25 mouse cellular contexts compared by ENCODE assay signal in the genomic region with DNA sequence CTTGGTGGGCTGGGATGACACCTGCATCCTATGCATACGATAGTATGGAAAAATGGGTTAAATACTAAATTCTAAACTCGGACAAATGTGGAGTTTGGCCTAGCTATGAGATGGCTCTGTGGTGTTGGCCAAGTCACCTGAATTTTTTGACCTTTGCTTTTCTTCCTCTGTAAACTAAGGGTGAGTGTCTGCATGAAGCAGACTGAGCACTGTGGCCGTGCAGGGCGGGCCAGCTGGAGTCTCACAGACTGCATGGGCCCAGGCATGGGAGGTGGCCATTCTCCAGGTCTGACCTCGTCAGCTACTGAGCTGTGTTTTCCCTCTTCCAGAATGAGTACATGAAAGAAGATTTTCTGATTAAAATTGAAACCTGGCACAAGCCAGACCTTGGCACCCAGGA. TPM values are rescaled to one million over a fixed set of nuclear protein-coding genes. Genes with fewer than 3 reads are reported as not detected.
DNase-seq lines count a peak whose midpoint lies in the region; ATAC-seq lines count a peak whose summit lies in the region.
"Had no signal": no experiment of that assay in that cellular context is flagged by ENCODE, and none has a peak within 500 bp of the region (broad histone marks: within the 10 kb centered on the region; RNA-seq: fewer than 3 reads in every experiment).

No protein-coding gene starts in this region.

- peak; percentile 38 for DNase-seq in kidney, adult 18-20 months
- DNase-seq in kidney, adult 9 months: peak; percentile 71
- DNase-seq in kidney, postnatal 4 days: no peak
- peak; percentile 41 to 69 for DNase-seq in kidney, postnatal 25 days
- peak; percentile 43 for DNase-seq in yolk sac, embryonic 10.5 days (ENCODE audit: low spot score)
- DNase-seq in cerebellum, adult 11-12 months: no peak
- DNase-seq: adrenal gland, adult 8-10 months; adrenal gland, postnatal 25 days; cerebellum, adult 18-20 months; cerebellum, adult 9-10 months; cerebellum, postnatal 14 days; gastrocnemius, postnatal 10 days; gastrocnemius, postnatal 36 days; heart, adult 2 months; heart, postnatal 14 days; heart, postnatal 4 days had no signal

- WGBS in kidney, embryonic 14.5 days: 91% methylated on average over 5 of the region's 5 CpGs

- ATAC-seq in kidney, embryonic 14.5 days (ENCODE audit: low FRiP score, low TSS enrichment): no peak
- ATAC-seq: activated CD4-positive, CD25-positive, alpha-beta regulatory T cell, adult 4 months; CD4-positive, CD25-positive, alpha-beta regulatory T cell, adult 4 months; forebrain, embryonic 13.5 days; forebrain, embryonic 16.5 days had no signal

- no peaks in the 10 kb centered on the region for H3K9me3 ChIP-seq in kidney, embryonic 14.5 days (ENCODE audit: control insufficient read depth, low read length)
- H3K9me3 ChIP-seq: forebrain, embryonic 10.5 days; forebrain, embryonic 13.5 days; heart, embryonic 10.5 days; heart, embryonic 13.5 days had no signal

- H3K9ac ChIP-seq in kidney, embryonic 14.5 days (ENCODE audit: low read depth, low read length): no peak overlapping the region
- H3K9ac ChIP-seq: forebrain, embryonic 13.5 days; heart, embryonic 13.5 days; hindbrain, embryonic 14.5 days had no signal

- no peak overlapping the region for H3K4me3 ChIP-seq in kidney, embryonic 14.5 days (ENCODE audit: low read length)
- H3K4me3 ChIP-seq: forebrain, embryonic 10.5 days; forebrain, embryonic 13.5 days; heart, adult 2 months; heart, embryonic 10.5 days; heart, embryonic 13.5 days had no signal

- H3K27ac ChIP-seq in kidney, embryonic 14.5 days (ENCODE audit: low read depth, low read length): no peak overlapping the region
- H3K27ac ChIP-seq: forebrain, embryonic 10.5 days; forebrain, embryonic 13.5 days; heart, adult 2 months; heart, embryonic 10.5 days; heart, embryonic 13.5 days; hindbrain, embryonic 14.5 days had no signal

- 0 out of 2 replicates have a peak, but pooled peaks cover 4% of the 10 kb centered on the region for H3K4me1 ChIP-seq in kidney, embryonic 14.5 days (ENCODE audit: control insufficient read depth, insufficient read depth, low read length)
- H3K4me1 ChIP-seq: forebrain, embryonic 10.5 days; forebrain, embryonic 13.5 days had no signal

- peaks cover 76% of the 10 kb centered on the region for H3K36me3 ChIP-seq in kidney, embryonic 14.5 days (ENCODE audit: control insufficient read depth, insufficient read depth, low read length)

- no peak overlapping the region for H3K4me2 ChIP-seq in kidney, embryonic 14.5 days (replicated peaks; ENCODE audit: low read depth, low read length)
- H3K4me2 ChIP-seq: forebrain, embryonic 13.5 days; heart, embryonic 13.5 days; hindbrain, embryonic 14.5 days had no signal

- H3K27me3 ChIP-seq in kidney, embryonic 14.5 days (ENCODE audit: control insufficient read depth, insufficient read depth, low read length): no peaks in the 10 kb centered on the region
- H3K27me3 ChIP-seq: forebrain, embryonic 13.5 days; heart, embryonic 13.5 days had no signal

RNA-seq across cellular contexts. Expression of a gene that starts 20.9 kb away (rescaled TPM):
- 78.2 and 99.5 TPM in 2 replicates for polyA plus RNA-seq in kidney, embryonic 14.5 days (2014; fragmentation: Nextera tagmentation; extraction: Ambion mirVana)

RNA-seq across cellular contexts. Expression of a gene that starts 22.0 kb away (rescaled TPM):
- 24.9 and 30.1 TPM in 2 replicates for polyA plus RNA-seq in kidney, embryonic 14.5 days (2014; fragmentation: Nextera tagmentation; extraction: Ambion mirVana)

RNA-seq across cellular contexts. Expression of a gene that starts 41.5 kb away (rescaled TPM):
- polyA plus RNA-seq in kidney, embryonic 14.5 days (2014; fragmentation: Nextera tagmentation; extraction: Ambion mirVana): 21.5 and 32.0 TPM in 2 replicates

Comparison
In these comparisons a context has a peak if more than half of its experiments do, and no peak if none do; other contexts are left out.
1. DNase-seq: peak in kidney, adult 18-20 months (single experiment), kidney, adult 9 months (single experiment), kidney, postnatal 25 days (2 of 2) and yolk sac, embryonic 10.5 days (single experiment); none in kidney, postnatal 4 days (0 of 2) and cerebellum, adult 11-12 months (single experiment).